Mouse (Mus musculus): Measurements from ENCODE around the gene Ntm. TPM values are rescaled to one million over a fixed set of nuclear protein-coding genes. Genes with fewer than 3 reads are reported as not detected.

Gene Ntm
- polyA plus RNA-seq, 1 experiment from 2014 or later = 26.5 TPM

- Histone ChIP-seq H3K4me2 (no peak overlapping the region), H3K27me3 (no peaks in the 10 kb centered on the region), H3K4me1 (replicated peaks) (no peaks in the 10 kb centered on the region), H3K36me3 (no peaks in the 10 kb centered on the region), H3K9ac (no peak overlapping the region), H3K4me3 (no peak overlapping the region), H3K9me3 (replicated peaks) (no peaks in the 10 kb centered on the region), H3K27ac (no peak overlapping the region)
- no peak; the same call in 1 of the 2 replicates for ATAC-seq (replicated peaks; ENCODE audit: insufficient number of reproducible peaks, insufficient read depth, low FRiP score, low read depth)
- WGBS = 38% methylated on average over 6 of the region's 6 CpGs
Measured at GRCm38 (mm10) chr9:29103993-29104392, 858.9 kb downstream of the Ntm start.

DNA sequence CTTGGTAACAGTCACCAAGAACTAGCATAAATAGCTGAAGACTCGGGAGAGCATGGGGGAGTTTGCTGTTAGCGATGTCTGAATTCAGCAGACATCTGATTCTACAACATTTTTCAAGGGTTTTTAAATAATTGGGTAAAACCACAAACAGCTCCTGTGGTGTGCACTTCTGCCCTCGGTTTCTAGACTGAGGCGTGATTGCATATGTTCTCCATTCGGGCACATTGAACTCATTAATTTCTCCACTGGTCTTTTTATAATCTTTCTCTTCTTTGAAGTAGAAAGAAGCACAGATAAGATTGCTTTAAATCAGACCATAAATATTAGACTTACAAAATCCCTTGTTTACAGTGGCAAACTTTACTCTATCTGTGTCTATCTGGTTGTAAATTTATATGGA, 862.3 kb downstream of the Ntm start:
- H3K4me3 ChIP-seq = no peak overlapping the region
- H3K4me2 ChIP-seq = no peak overlapping the region
- no peak overlapping the region for H3K27ac ChIP-seq
- H3K9ac ChIP-seq = no peak overlapping the region
- 77% methylated on average over 5 of the region's 5 CpGs for WGBS
- no peak for ATAC-seq (replicated peaks; ENCODE audit: insufficient number of reproducible peaks, insufficient read depth, low FRiP score, low read depth)
- no peaks in the 10 kb centered on the region for H3K36me3 ChIP-seq
- H3K4me1 ChIP-seq (replicated peaks) = no peaks in the 10 kb centered on the region
- no peaks in the 10 kb centered on the region for H3K27me3 ChIP-seq
- H3K9me3 ChIP-seq (replicated peaks) = no peaks in the 10 kb centered on the region

- H3K27ac ChIP-seq = no peak overlapping the region
- no peaks in the 10 kb centered on the region for H3K9me3 ChIP-seq (replicated peaks)
- no peaks in the 10 kb centered on the region for H3K27me3 ChIP-seq
- ATAC-seq (replicated peaks; ENCODE audit: insufficient number of reproducible peaks, insufficient read depth, low FRiP score, low read depth) = peak; percentile 47; the same call in 1 of the 2 replicates
- no peak overlapping the region for H3K9ac ChIP-seq
- no peak overlapping the region for H3K4me2 ChIP-seq
- no peaks in the 10 kb centered on the region for H3K36me3 ChIP-seq
- no peak overlapping the region for H3K4me3 ChIP-seq
- no peaks in the 10 kb centered on the region for H3K4me1 ChIP-seq (replicated peaks)
Measured at GRCm38 (mm10) chr9:29092443-29092842, 870.5 kb downstream of the Ntm start.

GRCm38 (mm10) chr9:29088657-29089056, 874.3 kb downstream of the Ntm start:
- ATAC-seq (replicated peaks; ENCODE audit: insufficient number of reproducible peaks, insufficient read depth, low FRiP score, low read depth) = no peak
- WGBS = 45% methylated on average over 5 of the region's 5 CpGs
- Histone ChIP-seq H3K9me3 (replicated peaks) (no peaks in the 10 kb centered on the region), H3K27ac (no peak overlapping the region), H3K27me3 (no peaks in the 10 kb centered on the region), H3K9ac (no peak overlapping the region), H3K4me2 (no peak overlapping the region), H3K36me3 (no peaks in the 10 kb centered on the region), H3K4me3 (no peak overlapping the region), H3K4me1 (replicated peaks) (no peaks in the 10 kb centered on the region)

DNA sequence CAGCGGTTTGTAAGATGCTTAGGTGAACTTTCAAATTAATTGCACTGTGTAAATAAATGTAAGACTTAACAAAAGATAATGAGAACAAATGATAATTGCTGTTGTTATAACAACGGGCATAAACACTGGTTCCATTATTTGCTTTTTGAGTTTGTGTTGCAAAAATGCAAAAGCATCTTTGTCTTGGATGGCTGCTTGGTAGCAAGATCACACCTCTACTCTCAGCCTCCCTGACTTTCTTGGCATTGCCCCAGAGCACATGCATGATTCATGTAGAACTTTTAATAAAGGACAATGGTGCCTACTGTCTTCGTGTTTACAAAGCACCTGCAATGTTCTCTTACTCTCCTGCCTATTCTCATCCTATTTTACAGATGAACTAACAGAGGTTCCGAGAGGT, 875.3 kb downstream of the Ntm start:
- Histone ChIP-seq H3K27ac (no peak overlapping the region), H3K27me3 (no peaks in the 10 kb centered on the region), H3K4me1 (replicated peaks) (no peaks in the 10 kb centered on the region), H3K4me3 (no peak overlapping the region), H3K36me3 (no peaks in the 10 kb centered on the region), H3K9ac (no peak overlapping the region), H3K4me2 (no peak overlapping the region), H3K9me3 (replicated peaks) (no peaks in the 10 kb centered on the region)
- no peak for ATAC-seq (replicated peaks; ENCODE audit: insufficient number of reproducible peaks, insufficient read depth, low FRiP score, low read depth)
- WGBS = 76% methylated on average over 4 of the region's 4 CpGs

DNA sequence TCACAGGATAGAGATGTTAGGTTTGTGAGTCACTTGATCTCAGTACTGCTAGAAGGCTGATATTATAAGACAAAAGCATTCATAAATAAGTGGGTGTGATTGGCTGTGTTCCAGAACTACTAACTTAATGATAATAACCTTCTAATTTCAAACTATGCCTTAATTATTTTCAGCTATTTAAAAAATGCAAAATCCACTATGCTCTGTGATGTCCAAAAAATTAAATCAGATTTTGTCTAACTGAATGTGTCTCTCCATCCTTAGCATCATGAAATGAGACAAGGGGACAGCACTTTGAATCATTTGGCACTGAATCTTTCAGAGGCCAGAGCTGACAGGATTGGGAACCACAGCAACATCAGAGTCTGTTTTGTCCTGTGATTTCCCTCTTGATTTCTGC, 875.8 kb downstream of the Ntm start:
- Histone ChIP-seq H3K4me2 (no peak overlapping the region), H3K36me3 (no peaks in the 10 kb centered on the region), H3K4me3 (no peak overlapping the region), H3K4me1 (replicated peaks) (no peaks in the 10 kb centered on the region), H3K9me3 (replicated peaks) (no peaks in the 10 kb centered on the region), H3K27me3 (no peaks in the 10 kb centered on the region), H3K9ac (no peak overlapping the region), H3K27ac (no peak overlapping the region)
- no peak for ATAC-seq (replicated peaks; ENCODE audit: insufficient number of reproducible peaks, insufficient read depth, low FRiP score, low read depth)

DNA sequence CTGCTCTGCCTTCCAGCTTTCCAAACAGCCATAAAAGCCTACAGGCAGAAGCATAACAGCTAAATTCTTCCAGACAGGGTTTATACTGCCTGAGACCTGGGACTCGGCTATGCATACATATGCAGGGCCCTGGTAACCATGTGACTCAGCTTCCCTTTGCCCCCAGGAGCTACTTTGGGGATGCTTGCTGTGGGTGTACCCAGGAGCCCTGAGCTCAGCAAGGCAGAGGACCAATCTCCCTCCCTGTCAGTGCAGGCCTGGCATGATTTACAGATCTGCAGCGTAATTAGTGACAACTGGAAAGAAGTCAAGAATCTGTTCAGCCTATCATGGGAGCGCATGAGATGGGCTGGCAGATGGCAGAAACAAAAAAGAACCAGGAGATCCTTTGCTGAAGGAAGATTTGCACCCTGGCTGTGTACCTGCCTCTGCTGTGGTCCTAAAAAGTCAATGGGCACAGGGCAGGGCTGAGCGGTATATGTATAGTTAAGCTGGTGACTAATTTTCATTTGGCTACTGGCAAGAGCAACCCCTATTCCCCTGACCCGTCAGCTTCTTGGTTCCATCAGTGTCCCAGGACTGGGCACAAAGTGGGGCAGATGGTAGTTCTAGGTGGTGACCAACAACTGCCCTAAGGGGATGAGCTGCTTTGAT, 886.9 kb downstream of the Ntm start:
- WGBS = 78% methylated on average over 5 of the region's 5 CpGs

DNA sequence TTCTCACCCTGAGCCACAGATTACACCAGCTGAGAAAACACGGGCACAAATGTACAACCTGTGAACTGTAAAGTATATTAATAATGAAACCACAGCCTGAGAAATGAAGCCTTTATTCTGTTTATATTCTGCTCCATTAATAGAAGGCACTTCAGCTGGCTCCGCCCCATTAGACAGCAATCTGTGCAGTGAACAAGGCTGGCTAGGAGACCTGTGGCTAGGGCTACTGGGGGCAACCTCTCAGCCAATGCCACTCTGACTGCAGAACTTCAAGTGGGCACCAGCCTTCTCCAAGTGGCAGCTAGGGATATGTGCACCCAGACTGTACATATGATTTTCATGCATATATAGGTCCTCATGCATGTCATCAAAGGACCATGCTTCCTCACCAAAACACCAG, 887.7 kb downstream of the Ntm start:
- H3K27me3 ChIP-seq = no peaks in the 10 kb centered on the region
- H3K36me3 ChIP-seq = no peaks in the 10 kb centered on the region
- no peak overlapping the region for H3K9ac ChIP-seq
- no peak for ATAC-seq (replicated peaks; ENCODE audit: insufficient number of reproducible peaks, insufficient read depth, low FRiP score, low read depth)
- no peak overlapping the region for H3K4me2 ChIP-seq
- 86% methylated on average over 2 of the region's 2 CpGs for WGBS
- 0 out of 2 replicates have a peak, but pooled peaks cover 1% of the 10 kb centered on the region for H3K4me1 ChIP-seq (replicated peaks)
- H3K27ac ChIP-seq = no peak overlapping the region
- H3K9me3 ChIP-seq (replicated peaks) = no peaks in the 10 kb centered on the region
- H3K4me3 ChIP-seq = no peak overlapping the region

More for the DNA sequence above, 886.9 kb downstream of the Ntm start:
- H3K9me3 ChIP-seq (replicated peaks) = no peaks in the 10 kb centered on the region
- H3K4me3 ChIP-seq = no peak overlapping the region
- H3K27ac ChIP-seq = no peak overlapping the region
- H3K4me2 ChIP-seq = no peak overlapping the region
- no peaks in the 10 kb centered on the region for H3K27me3 ChIP-seq
- H3K4me1 ChIP-seq (replicated peaks) = no peaks in the 10 kb centered on the region
- no peak overlapping the region for H3K9ac ChIP-seq
- no peaks in the 10 kb centered on the region for H3K36me3 ChIP-seq
- ATAC-seq (replicated peaks; ENCODE audit: insufficient number of reproducible peaks, insufficient read depth, low FRiP score, low read depth) = no peak

- Histone ChIP-seq H3K27ac (no peak overlapping the region), H3K4me2 (no peak overlapping the region), H3K27me3 (no peaks in the 10 kb centered on the region), H3K9ac (no peak overlapping the region), H3K4me3 (no peak overlapping the region), H3K9me3 (replicated peaks) (no peaks in the 10 kb centered on the region), H3K36me3 (no peaks in the 10 kb centered on the region), H3K4me1 (replicated peaks) (0 out of 2 replicates have a peak, but pooled peaks cover 4% of the 10 kb centered on the region)
- 80% methylated on average over 2 of the region's 2 CpGs for WGBS
- ATAC-seq (replicated peaks; ENCODE audit: insufficient number of reproducible peaks, insufficient read depth, low FRiP score, low read depth) = no peak
Measured at GRCm38 (mm10) chr9:29074494-29074893, 888.4 kb downstream of the Ntm start.

GRCm38 (mm10) chr9:29071997-29072396, 890.9 kb downstream of the Ntm start:
- ATAC-seq (replicated peaks; ENCODE audit: insufficient number of reproducible peaks, insufficient read depth, low FRiP score, low read depth) = no peak
- Histone ChIP-seq H3K9ac (no peak overlapping the region), H3K4me1 (replicated peaks) (0 out of 2 replicates have a peak, but pooled peaks cover 4% of the 10 kb centered on the region), H3K4me2 (no peak overlapping the region), H3K27me3 (no peaks in the 10 kb centered on the region), H3K27ac (no peak overlapping the region), H3K9me3 (replicated peaks) (no peaks in the 10 kb centered on the region), H3K4me3 (no peak overlapping the region), H3K36me3 (no peaks in the 10 kb centered on the region)
- WGBS = 76% methylated on average over 1 of the region's 1 CpGs

GRCm38 (mm10) chr9:29067572-29067971, 895.4 kb downstream of the Ntm start:
- Histone ChIP-seq H3K9ac (no peak overlapping the region), H3K27ac (no peak overlapping the region), H3K4me2 (no peak overlapping the region), H3K4me3 (no peak overlapping the region), H3K27me3 (no peaks in the 10 kb centered on the region), H3K36me3 (no peaks in the 10 kb centered on the region), H3K9me3 (replicated peaks) (no peaks in the 10 kb centered on the region), H3K4me1 (replicated peaks) (0 out of 2 replicates have a peak, but pooled peaks cover 4% of the 10 kb centered on the region)
- 84% methylated on average over 5 of the region's 5 CpGs for WGBS
- no peak for ATAC-seq (replicated peaks; ENCODE audit: insufficient number of reproducible peaks, insufficient read depth, low FRiP score, low read depth)

- no peak overlapping the region for H3K27ac ChIP-seq
Measured at GRCm38 (mm10) chr9:29060293-29060692, 902.6 kb downstream of the Ntm start.

More at GRCm38 (mm10) chr9:29060293-29060692, 902.6 kb downstream of the Ntm start:
- Histone ChIP-seq H3K9ac (no peak overlapping the region), H3K27me3 (no peaks in the 10 kb centered on the region), H3K9me3 (replicated peaks) (no peaks in the 10 kb centered on the region), H3K4me3 (no peak overlapping the region), H3K4me2 (no peak overlapping the region), H3K36me3 (no peaks in the 10 kb centered on the region), H3K4me1 (replicated peaks) (no peaks in the 10 kb centered on the region)
- no peak for ATAC-seq (replicated peaks; ENCODE audit: insufficient number of reproducible peaks, insufficient read depth, low FRiP score, low read depth)
- 68% methylated on average over 6 of the region's 6 CpGs for WGBS

Data from heart, embryonic 15.5 days (tissue).